Mouse (Mus musculus) limb, embryonic 12.5 days (tissue): Measurements from ENCODE around the gene Capns1. TPM values are rescaled to one million over a fixed set of nuclear protein-coding genes. Genes with fewer than 3 reads are reported as not detected.
"Not testable (repeated sequence)": the region's sequence is repeated elsewhere in the genome, so short reads cannot be mapped to it uniquely, and the experiment has no call there.

Experiments used
- ATAC-seq: fragments of 200-750 bp; cut with Nextera tagmentation; 2 replicates; pipeline ENCODE4 v1.8.0; 2017; ENCODE audit warnings: low read depth, moderate TSS enrichment; ENCODE audit not compliant: insufficient number of reproducible peaks, insufficient read depth, low FRiP score, low TSS enrichment
- H3K27ac ChIP-seq: fragments of 300-500 bp; sonication (generic); 2 replicates; pipeline ENCODE4 v1.5.1; 2016; ENCODE audit warnings: mild to moderate bottlenecking, moderate library complexity
- H3K27me3 ChIP-seq: fragments of 300-500 bp; sonication (generic); 2 replicates; pipeline ENCODE4 v1.6.1; 2016; ENCODE audit warnings: mild to moderate bottlenecking, moderate library complexity
- H3K36me3 ChIP-seq: fragments of 300-500 bp; sonication (generic); 2 replicates; pipeline ENCODE4 v1.6.1; 2016; ENCODE audit warnings: mild to moderate bottlenecking, moderate library complexity
- H3K4me1 ChIP-seq: fragments of 300-500 bp; sonication (generic); replicated peaks from 2 replicates; pipeline ENCODE4 v1.6.1; 2016
- H3K4me2 ChIP-seq: fragments of 300-500 bp; sonication (generic); 2 replicates; pipeline ENCODE4 v1.6.1; 2016; ENCODE audit warnings: mild to moderate bottlenecking, moderate library complexity
- H3K4me3 ChIP-seq: fragments of 300-500 bp; sonication (generic); replicated peaks from 2 replicates; pipeline ENCODE4 v1.5.1; 2016; ENCODE audit warnings: mild to moderate bottlenecking
- H3K9ac ChIP-seq: fragments of 300-500 bp; sonication (generic); replicated peaks from 2 replicates; pipeline ENCODE4 v1.6.1; 2016; ENCODE audit warnings: mild to moderate bottlenecking, moderate library complexity
- H3K9me3 ChIP-seq: fragments of 300-500 bp; sonication (generic); 2 replicates; pipeline ENCODE4 v1.6.1; 2016; ENCODE audit warnings: mild to moderate bottlenecking, moderate library complexity
- WGBS: fragments of 180-500 bp; shearing (Covaris S2); methylation state at CpG from one replicate; pipeline ENCODE4 v1.1.7; 2016; 5-methylcytosine and 5-hydroxymethylcytosine counted together
- polyA plus RNA-seq: library from polyadenylated mRNA; unstranded; fragments of >200 nt; fragmentation: Nextera tagmentation; extraction: Ambion mirVana; gene quantifications from 2 replicates; pipeline ENCODE4 v1.2.1, GENCODE M21; 2016

Gene Capns1
- polyA plus RNA-seq, 1 experiment from 2014 or later: 77.9 TPM

DNA sequence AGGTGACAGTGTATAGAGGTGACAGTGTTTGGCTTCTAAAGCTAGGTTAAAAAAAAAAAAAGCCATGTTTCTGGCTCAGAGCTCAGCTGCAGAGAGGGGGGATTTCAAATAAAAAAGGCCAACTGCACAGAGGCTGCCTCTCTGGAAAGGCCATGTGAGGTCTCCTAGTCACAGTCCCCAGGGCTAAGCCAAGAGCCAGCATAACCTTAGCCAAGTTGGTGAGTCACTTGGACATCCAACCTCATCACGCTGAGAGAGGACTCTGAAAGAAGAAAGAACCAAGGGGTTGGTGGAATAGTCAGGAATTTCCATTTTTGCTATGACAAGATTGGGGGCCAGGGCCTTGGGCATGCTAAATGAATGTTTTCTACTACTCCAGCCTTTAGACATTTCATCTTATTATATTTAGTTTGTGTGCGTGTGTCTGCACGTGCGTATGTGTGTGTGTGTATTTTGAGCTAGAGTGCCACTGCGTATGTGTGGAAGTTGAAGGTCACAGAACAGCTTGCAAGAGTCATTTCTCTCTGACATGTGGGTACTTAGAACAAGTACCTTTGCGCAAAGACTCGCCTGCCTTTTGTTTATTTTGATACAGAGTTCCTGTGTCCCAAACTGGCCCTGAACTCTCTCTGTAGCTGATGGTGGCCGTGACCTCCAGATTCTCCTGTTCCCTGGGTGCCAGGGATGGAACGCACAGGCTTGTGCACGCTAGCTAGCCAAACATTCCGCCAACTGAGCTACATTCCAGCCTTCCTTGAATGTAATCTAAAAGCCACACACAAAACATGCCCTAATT is 4.5 kb upstream of the Capns1 start:
- no peak overlapping the region for H3K27ac ChIP-seq
- no peaks in the 10 kb centered on the region for H3K9me3 ChIP-seq
- H3K27me3 ChIP-seq: no peaks in the 10 kb centered on the region
- no peaks in the 10 kb centered on the region for H3K36me3 ChIP-seq
- peaks cover 14% of the 10 kb centered on the region for H3K4me1 ChIP-seq
- 89% methylated on average over 11 of the region's 11 CpGs for WGBS
- H3K4me2 ChIP-seq: no peak overlapping the region
- no peak for ATAC-seq
- H3K4me3 ChIP-seq: no peak overlapping the region
- H3K9ac ChIP-seq: no peak overlapping the region

DNA sequence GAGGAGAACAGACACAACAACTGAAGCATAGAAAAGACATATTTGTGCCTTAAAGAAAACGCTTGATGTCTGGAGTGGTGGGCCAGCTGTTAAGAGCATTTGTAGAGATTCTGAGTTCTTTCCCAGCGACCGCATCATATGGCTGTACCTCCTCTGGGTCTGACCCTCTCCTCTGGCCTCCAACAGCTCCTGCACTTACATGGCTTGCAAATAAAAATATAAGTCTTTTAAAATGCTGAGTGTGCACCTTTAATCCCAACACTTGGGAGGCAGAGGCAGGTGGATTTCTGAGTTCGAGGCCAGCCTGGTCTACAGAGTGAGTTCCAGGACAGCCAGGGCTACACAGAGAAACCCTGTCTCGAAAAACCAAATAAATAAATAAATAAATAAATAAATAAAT is 2.0 kb upstream of the Capns1 start:
- H3K27me3 ChIP-seq, H3K9ac ChIP-seq, H3K27ac ChIP-seq, ATAC-seq, H3K4me2 ChIP-seq, H3K4me3 ChIP-seq, H3K9me3 ChIP-seq, H3K36me3 ChIP-seq: not testable (repeated sequence)
- H3K4me1 ChIP-seq: peaks cover 14% of the 10 kb centered on the region
- WGBS: 85% methylated on average over 5 of the region's 5 CpGs

DNA sequence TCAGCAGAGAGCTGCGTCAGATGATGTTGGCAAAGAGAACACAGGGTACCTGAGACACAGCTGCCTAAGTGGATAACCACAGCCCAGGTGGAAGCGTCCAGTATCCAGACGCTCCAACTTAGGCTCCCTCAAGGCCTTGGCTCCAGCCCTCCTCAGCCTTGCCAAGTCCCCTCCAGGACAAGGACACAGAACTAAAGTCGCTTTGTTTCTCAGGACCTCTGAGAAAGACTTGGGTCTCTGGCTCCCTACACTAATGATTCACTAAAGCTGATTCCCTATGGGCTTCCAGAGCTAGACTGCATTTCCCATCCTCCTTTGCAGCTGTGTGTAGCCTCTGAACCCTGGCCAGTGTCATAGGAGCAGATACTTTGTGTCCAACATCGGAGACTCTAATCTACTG is 1.6 kb upstream of the Capns1 start:
- peaks cover 18% of the 10 kb centered on the region for H3K4me1 ChIP-seq
- no peak overlapping the region for H3K4me3 ChIP-seq
- H3K27ac ChIP-seq: no peak overlapping the region
- no peaks in the 10 kb centered on the region for H3K27me3 ChIP-seq
- H3K4me2 ChIP-seq: no peak overlapping the region
- H3K9me3 ChIP-seq: no peaks in the 10 kb centered on the region
- H3K9ac ChIP-seq: no peak overlapping the region
- no peak for ATAC-seq
- H3K36me3 ChIP-seq: no peaks in the 10 kb centered on the region
- WGBS: 83% methylated on average over 5 of the region's 5 CpGs

DNA sequence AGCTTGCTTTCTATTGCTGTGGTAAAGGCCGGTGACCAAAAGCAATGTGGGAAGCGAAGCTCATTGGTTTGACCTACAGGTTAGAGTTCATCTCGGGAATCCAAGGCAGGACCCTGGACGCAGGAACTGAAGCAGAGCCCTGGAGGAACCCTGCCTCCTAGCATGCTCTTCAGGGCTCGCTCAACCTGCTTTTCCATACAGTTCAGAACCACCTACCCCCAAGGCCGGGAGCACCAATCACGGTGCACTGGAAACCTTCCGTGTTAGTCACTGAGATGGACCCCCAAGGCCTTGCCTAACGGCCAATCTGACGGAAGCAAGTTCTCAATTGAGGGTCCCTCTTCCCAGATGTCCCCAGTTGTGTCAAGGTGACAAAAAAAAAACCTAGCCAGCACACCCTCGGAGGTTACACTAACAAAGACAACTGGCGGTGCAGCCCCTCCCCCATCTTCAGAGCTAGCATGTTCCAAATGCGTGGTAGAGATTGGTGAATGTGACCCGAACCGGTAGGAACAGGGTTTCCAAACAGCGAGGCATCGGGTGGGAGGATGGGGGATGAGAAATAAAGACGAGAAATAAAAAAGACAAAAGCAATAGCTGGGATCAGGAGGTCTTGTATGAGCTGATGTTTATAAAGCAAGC is 1.0 kb upstream of the Capns1 start:
- WGBS: 74% methylated on average over 18 of the region's 18 CpGs
- no peak overlapping the region for H3K9ac ChIP-seq
- no peak for ATAC-seq

DNA sequence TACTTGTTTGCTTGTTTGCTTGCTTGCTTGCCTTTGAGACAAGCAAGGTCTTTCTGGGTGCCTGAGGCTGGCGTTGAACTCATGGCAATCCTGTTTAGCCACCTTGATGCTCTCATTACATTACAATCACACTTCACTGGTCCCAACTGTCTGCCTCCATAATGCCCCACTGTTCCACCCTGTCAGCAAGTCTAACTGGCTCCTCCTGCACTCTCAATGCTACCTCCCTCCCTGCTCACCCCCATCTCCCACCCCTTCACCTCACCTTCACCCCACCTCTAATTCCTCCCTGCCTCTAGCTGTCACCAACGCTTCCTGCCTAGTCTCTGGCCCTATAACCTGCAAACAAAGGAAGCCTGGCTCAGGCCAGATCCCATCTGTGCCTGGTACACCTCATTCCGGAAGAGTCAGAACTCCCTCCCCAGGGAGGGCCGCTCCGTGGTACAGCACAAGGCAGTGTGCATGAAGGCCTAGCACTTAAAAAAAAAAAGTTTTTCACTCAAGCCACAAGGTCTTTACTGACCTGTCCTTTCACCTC is 950 bp downstream of the Capns1 start:
- Histone ChIP-seq H3K36me3 (peaks cover under 1% of the 10 kb centered on the region; the same call in 1 of the 2 replicates), H3K9ac (no peak overlapping the region), H3K4me2 (no peak overlapping the region), H3K27me3 (no peaks in the 10 kb centered on the region), H3K27ac (0 out of 2 replicates have a peak overlapping the region, but pooled peaks have one; percentile 42), H3K4me3 (no peak overlapping the region), H3K9me3 (no peaks in the 10 kb centered on the region), H3K4me1 (peaks cover 28% of the 10 kb centered on the region)
- no peak for ATAC-seq
- WGBS: 65% methylated on average over 5 of the region's 5 CpGs

More for the DNA sequence above, 1.0 kb upstream of the Capns1 start:
- H3K4me2 ChIP-seq: no peak overlapping the region
- H3K36me3 ChIP-seq: no peaks in the 10 kb centered on the region
- no peaks in the 10 kb centered on the region for H3K27me3 ChIP-seq
- peaks cover 21% of the 10 kb centered on the region for H3K4me1 ChIP-seq
- H3K4me3 ChIP-seq: no peak overlapping the region
- H3K9me3 ChIP-seq: no peaks in the 10 kb centered on the region
- no peak overlapping the region for H3K27ac ChIP-seq

DNA sequence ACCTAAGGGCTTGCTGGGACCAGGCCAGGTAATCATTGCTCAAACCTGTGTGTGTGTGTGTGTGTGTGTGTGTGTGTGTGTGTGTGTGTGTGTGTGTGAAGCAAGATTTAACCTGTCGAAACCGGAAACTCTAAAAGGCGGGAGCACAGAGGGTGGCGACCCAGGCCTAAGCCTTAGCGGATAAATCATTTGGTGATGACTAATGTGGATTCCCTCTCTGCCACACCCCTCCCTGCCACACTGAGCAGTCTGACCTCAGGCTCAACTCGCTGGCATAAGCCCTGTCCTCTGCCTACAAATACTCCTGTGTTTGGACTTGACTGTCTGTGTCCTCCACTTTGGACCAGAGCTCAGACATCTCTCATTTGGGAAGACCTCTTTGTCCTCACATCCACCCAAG is 2.4 kb downstream of the Capns1 start:
- peaks cover 16% of the 10 kb centered on the region for H3K36me3 ChIP-seq
- 79% methylated on average over 2 of the region's 6 CpGs for WGBS

DNA sequence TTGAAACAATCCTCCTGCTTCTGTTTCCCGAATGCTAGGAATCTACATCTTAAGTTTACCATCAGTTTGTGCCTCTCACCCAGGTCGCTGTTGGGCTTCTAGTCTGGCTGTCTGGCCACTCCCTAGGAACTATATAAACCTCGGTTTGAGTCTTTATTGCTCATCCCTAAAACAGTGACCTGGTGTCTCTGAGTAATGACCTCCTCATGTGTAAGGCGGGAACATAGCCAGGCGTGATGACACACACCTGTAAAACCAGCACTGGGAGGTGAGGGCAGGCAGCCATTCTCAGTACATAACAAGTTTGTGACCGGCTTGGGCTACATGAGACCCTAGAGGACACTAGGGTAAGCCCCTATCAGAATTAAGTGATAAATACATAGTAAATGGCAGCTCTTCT is 3.1 kb downstream of the Capns1 start:
- H3K27me3 ChIP-seq: no peaks in the 10 kb centered on the region
- peaks cover 23% of the 10 kb centered on the region for H3K36me3 ChIP-seq
- no peak overlapping the region for H3K9ac ChIP-seq
- H3K4me1 ChIP-seq: peaks cover 29% of the 10 kb centered on the region
- H3K4me2 ChIP-seq: peak overlapping the region; percentile 85
- ATAC-seq: no peak
- no peak overlapping the region for H3K27ac ChIP-seq
- no peaks in the 10 kb centered on the region for H3K9me3 ChIP-seq
- peak overlapping the region; percentile 74; the same call in 1 of the 2 replicates for H3K4me3 ChIP-seq
- WGBS: 60% methylated on average over 6 of the region's 6 CpGs

More for the DNA sequence above, 2.4 kb downstream of the Capns1 start:
- Histone ChIP-seq H3K27me3 (no peaks in the 10 kb centered on the region), H3K4me3 (no peak overlapping the region), H3K4me1 (peaks cover 31% of the 10 kb centered on the region), H3K9ac (no peak overlapping the region), H3K9me3 (no peaks in the 10 kb centered on the region), H3K4me2 (no peak overlapping the region), H3K27ac (no peak overlapping the region)
- no peak for ATAC-seq

DNA sequence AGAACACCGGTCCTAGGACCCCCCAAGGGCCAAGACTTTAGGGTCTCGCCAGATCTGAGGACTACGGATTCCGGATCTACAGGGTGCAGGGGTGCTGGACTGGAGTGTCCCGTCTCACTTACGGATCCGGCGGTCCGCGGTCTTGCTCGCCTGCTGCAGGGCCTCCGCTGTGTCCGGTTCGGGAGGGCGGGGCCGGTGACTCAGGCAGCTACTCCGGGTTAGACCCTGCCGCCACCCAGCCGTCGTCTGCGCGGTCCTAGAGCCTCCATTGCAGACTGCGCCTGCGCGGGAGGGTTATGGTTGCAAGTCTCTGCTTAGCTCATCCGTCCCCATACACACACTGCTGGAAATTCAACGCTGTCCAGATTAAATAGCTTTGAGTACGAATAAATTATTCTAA is 3.7 kb downstream of the Capns1 start:
- ATAC-seq: peak; percentile 82
- peak overlapping the region; percentile 85 for H3K4me2 ChIP-seq
- under 1% methylated on average over 28 of the region's 28 CpGs for WGBS
- H3K4me3 ChIP-seq: peak overlapping the region; percentile 74
- H3K27ac ChIP-seq: peak overlapping the region; percentile 87
- peaks cover 28% of the 10 kb centered on the region for H3K36me3 ChIP-seq
- H3K4me1 ChIP-seq: peaks cover 24% of the 10 kb centered on the region
- H3K9me3 ChIP-seq: no peaks in the 10 kb centered on the region
- peak overlapping the region; percentile 76 for H3K9ac ChIP-seq
- no peaks in the 10 kb centered on the region for H3K27me3 ChIP-seq

DNA sequence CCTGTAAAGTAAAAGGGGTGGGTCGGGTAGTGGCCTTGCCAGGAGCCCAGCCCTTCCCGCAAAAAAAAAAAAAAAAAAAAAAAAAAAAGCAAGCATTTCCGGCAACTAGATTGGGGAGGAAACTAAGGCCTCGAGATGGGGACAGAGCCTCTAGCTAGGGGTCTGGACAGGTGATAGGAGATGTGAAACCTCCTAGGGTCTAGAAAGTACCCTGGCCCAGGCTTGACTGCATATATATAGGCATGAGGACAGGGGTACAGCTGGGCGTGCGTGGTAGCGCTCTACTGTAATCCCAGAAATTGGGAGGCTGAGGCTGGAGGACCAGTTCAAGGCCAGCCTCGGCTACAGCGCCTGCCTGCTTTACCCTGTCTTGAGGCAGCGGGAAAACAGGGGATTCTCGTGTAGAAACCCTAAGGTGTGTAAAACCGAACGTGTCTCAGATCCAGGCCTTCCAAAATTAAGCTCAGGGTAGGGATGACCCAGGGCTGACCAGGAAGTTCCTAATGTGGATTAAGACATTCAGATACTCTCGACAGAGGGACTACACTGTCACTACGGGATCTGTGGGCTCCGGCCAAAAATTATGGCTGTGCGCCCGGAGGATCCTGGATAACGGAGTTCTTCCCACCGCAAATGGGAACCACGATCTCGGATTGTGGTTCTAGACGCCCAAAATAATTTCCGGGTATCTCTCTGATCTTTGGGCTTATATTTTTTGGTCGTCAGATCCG is 4.3 kb downstream of the Capns1 start:
- Histone ChIP-seq H3K36me3 (peaks cover 32% of the 10 kb centered on the region), H3K27me3 (no peaks in the 10 kb centered on the region), H3K9ac (peak overlapping the region; percentile 76), H3K27ac (peak overlapping the region; percentile 87), H3K4me1 (peaks cover 24% of the 10 kb centered on the region), H3K9me3 (no peaks in the 10 kb centered on the region), H3K4me3 (peak overlapping the region; percentile 74), H3K4me2 (peak overlapping the region; percentile 85)
- ATAC-seq: peak; percentile 13; the same call in 1 of the 2 replicates
- WGBS: under 1% methylated on average over 26 of the region's 26 CpGs

DNA sequence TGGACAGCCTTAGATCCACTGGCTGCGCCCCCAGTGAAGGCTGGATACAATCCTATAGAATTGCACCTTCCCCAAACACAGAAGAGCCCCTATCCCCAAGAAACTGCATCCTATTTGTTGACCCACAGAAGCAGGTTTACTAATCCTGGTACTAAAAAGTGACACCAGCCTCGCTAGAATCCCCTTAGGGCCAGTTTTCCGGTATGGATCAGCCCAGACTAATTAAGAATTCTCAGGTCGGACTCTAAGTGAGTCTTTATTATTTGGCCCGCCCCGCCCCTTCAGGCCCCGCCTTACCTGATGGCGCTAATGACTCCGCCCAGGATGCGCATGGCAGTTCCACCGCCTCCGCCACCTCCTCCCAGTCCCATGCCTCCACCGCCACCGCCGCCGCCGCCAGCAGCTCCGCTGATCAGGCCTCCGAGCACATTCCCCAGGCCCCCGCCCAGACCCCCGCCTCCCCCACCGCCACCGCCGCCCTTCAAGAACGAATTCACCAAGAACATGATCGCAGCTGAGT is 5.0 kb downstream of the Capns1 start:
- H3K36me3 ChIP-seq: peaks cover 38% of the 10 kb centered on the region
- H3K4me2 ChIP-seq: peak overlapping the region; percentile 85
- H3K4me3 ChIP-seq: peak overlapping the region; percentile 74
- peaks cover 24% of the 10 kb centered on the region for H3K4me1 ChIP-seq
- no peaks in the 10 kb centered on the region for H3K9me3 ChIP-seq
- peak overlapping the region; percentile 76 for H3K9ac ChIP-seq
- peak; percentile 54 for ATAC-seq
- H3K27ac ChIP-seq: peak overlapping the region; percentile 87
- no peaks in the 10 kb centered on the region for H3K27me3 ChIP-seq
- WGBS: under 1% methylated on average over 24 of the region's 26 CpGs

DNA sequence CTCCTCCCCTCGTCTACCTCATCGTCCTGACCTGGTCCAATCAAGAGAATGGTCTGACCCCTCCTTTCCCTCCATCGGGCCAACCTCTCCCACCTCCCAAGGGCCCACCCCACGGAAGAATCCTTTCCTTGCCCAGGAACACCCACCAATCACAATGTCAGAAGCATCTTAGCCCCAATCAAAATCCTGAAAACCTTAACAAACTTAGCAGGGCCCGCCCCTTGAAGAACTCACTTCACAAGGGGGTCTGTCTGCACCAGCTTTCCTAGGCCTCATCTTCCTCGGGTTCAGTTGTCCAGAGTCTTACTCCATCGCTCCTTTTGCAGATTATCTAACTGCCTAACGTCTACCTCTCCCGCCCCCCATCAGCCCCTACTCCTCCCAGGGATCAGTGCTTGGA is 5.6 kb downstream of the Capns1 start:
- Histone ChIP-seq H3K4me1 (peaks cover 20% of the 10 kb centered on the region), H3K27ac (peak overlapping the region; percentile 87), H3K9me3 (no peaks in the 10 kb centered on the region), H3K4me3 (peak overlapping the region; percentile 74), H3K9ac (peak overlapping the region; percentile 76), H3K27me3 (no peaks in the 10 kb centered on the region), H3K36me3 (peaks cover 44% of the 10 kb centered on the region), H3K4me2 (peak overlapping the region; percentile 85)
- no peak for ATAC-seq
- 16% methylated on average over 9 of the region's 9 CpGs for WGBS
